Mouse (Mus musculus) thymus, adult 2 months (tissue): ENCODE measurements around the gene Slco2a1. TPM values are rescaled to one million over a fixed set of nuclear protein-coding genes. Genes with fewer than 3 reads are reported as not detected.

Source experiments
- DNase-seq: peaks from one replicate; pipeline ENCODE4 v3.0.0; 2021
- H3K27ac ChIP-seq: fragments of 200-500 bp; 2 replicates; pipeline ENCODE4 v1.5.1; 2012; ENCODE audit warnings: low read length, control low read depth; ENCODE audit not compliant: control insufficient read depth, insufficient read depth
- H3K27me3 ChIP-seq: fragments of 200-500 bp; 2 replicates; pipeline ENCODE4 v1.6.1; 2012; ENCODE audit warnings: mild to moderate bottlenecking, low read length, moderate library complexity, mixed read lengths; ENCODE audit not compliant: control insufficient read depth, insufficient read depth
- H3K36me3 ChIP-seq: fragments of 200-500 bp; 2 replicates; pipeline ENCODE4 v1.6.1; 2012; ENCODE audit warnings: mild to moderate bottlenecking, low read length, moderate library complexity; ENCODE audit not compliant: control insufficient read depth, insufficient read depth
- H3K4me1 ChIP-seq: fragments of 200-500 bp; replicated peaks from 2 replicates; pipeline ENCODE4 v1.6.1; 2012; ENCODE audit warnings: low read length; ENCODE audit not compliant: control insufficient read depth, insufficient read depth
- H3K4me3 ChIP-seq: fragments of 200-500 bp; 2 replicates; pipeline ENCODE4 v1.5.1; 2012; ENCODE audit warnings: mild to moderate bottlenecking, low read length, control low read depth, moderate library complexity; ENCODE audit not compliant: control insufficient read depth, insufficient read depth
- CTCF ChIP-seq: fragments of 200-500 bp; IDR thresholded peaks from 2 replicates; pipeline ENCODE4 v1.5.1; 2012; ENCODE audit warnings: mild to moderate bottlenecking, control low read depth, low read length, moderate library complexity, borderline replicate concordance; ENCODE audit not compliant: control insufficient read depth, poor library complexity, insufficient read depth; ENCODE audit errors: extremely low read depth
- POLR2A ChIP-seq: fragments of 200-500 bp; IDR thresholded peaks from 2 replicates; pipeline ENCODE4 v1.6.1; 2012; ENCODE audit warnings: mild to moderate bottlenecking, low read length, control low read depth, moderate library complexity; ENCODE audit not compliant: control insufficient read depth, poor library complexity, insufficient read depth; ENCODE audit errors: extremely low read depth
- WGBS: fragments of 180-500 bp; shearing (Covaris S2); methylation state at CpG from one replicate; pipeline ENCODE4 v1.1.7; 2018; 5-methylcytosine and 5-hydroxymethylcytosine counted together
- polyA plus RNA-seq: library from polyadenylated mRNA; depleted of rRNA; stranded (reverse); fragments of >200 nt; gene quantifications from 2 replicates; pipeline ENCODE4 v1.2.3, GENCODE M21; 2012

Slco2a1 gene
- polyA plus RNA-seq, 1 experiment: 30.5 TPM

DNA sequence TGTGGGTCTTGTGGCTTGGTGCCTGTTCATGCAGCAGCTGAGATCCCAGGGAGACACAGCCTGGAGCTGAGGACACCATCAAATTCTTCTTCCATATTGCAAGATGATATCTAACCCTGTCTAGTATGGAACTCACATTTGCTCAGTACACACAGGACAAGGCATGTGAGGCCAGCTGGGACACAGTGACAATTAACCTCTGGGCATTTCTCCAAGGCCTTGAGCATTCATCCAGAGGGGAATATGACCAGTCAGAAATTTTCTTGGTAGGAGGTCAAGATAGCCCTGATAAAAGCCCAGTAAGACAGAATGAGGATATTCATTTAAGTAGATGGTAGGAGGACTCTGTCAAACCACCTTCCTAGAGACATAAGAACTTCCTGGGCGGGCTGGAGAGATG, 56.9 kb downstream of the Slco2a1 start:
- Histone ChIP-seq H3K36me3 (no peaks in the 10 kb centered on the region), H3K4me3 (no peak overlapping the region), H3K27me3 (no peaks in the 10 kb centered on the region), H3K4me1 (no peaks in the 10 kb centered on the region), H3K27ac (no peak overlapping the region)
- DNase-seq: no peak
- WGBS: 76% methylated on average over 1 of the region's 1 CpGs
- no peak for TF ChIP-seq CTCF
- no peak for TF ChIP-seq POLR2A

DNA sequence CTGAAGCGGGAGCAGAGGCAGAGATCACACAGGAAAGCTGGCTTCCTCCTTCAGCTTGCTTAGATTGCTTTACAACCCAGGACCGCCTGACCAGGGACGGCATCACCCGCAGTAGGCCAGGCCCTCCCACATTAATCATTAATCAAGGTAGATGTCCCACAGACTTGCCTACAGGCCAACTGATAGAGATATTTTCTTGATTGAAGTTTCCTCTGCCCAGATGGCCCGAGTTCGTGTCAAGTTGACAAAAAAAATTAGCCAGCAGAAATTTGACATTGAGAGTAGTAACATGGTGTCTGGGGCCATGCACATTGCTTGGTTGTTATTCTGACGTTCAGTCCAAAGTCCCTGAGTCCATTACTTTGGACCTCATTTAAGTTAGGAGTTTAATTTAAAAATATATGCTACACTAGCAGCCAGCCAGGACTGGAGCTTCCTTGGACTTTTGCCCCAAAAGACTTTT, 60.6 kb downstream of the Slco2a1 start:
- TF ChIP-seq POLR2A (no peak), CTCF (no peak)
- no peak for DNase-seq
- Histone ChIP-seq H3K36me3 (no peaks in the 10 kb centered on the region), H3K4me3 (no peak overlapping the region), H3K27me3 (no peaks in the 10 kb centered on the region), H3K27ac (no peak overlapping the region), H3K4me1 (no peaks in the 10 kb centered on the region)
- WGBS: 80% methylated on average over 7 of the region's 7 CpGs

DNA sequence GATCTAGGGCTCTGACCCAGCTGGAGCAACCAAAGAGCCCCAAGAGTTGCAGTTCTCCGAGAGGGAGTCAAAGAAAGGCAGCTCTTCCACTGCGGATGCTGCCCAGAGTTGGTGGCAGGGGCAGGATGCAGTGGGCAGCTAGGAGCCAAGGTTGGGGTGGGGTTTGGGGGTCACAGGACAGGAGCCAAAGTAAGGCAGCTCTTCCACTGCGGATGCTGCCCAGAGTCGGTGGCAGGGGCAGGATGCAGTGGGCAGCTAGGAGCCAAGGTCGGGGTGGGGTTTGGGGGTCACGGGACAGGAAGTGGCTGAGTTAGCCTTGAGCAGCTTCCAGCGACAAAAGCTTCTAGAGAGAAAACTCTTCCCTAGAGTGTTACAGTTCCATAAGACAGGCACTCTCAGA, 65.3 kb downstream of the Slco2a1 start:
- Histone ChIP-seq H3K4me1 (no peaks in the 10 kb centered on the region), H3K36me3 (no peaks in the 10 kb centered on the region), H3K27ac (no peak overlapping the region), H3K27me3 (no peaks in the 10 kb centered on the region), H3K4me3 (no peak overlapping the region)
- WGBS: 79% methylated on average over 7 of the region's 7 CpGs
- TF ChIP-seq POLR2A (no peak), CTCF (no peak)
- DNase-seq: no peak

DNA sequence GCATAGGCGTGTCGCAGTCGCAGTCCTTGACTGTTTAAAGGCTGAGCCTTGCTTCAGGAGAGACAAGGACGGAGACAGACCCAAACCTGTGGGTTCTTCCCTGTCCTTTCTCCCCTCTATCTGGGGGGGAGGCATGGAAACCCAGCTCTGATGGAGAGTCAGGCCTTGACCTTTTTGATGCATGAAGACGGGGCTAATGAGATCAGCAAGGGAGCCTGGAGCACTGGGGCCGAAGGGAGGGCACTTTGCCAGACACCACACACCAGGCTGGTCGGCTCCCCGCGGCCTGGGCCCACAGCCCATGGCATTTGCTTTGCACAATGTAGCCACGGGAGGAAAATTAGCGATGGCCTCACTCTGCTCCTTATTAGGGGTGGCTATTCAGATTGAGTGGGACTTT, 66.5 kb downstream of the Slco2a1 start:
- no peaks in the 10 kb centered on the region for H3K36me3 ChIP-seq
- no peak for DNase-seq
- WGBS: 90% methylated on average over 11 of the region's 11 CpGs
- no peaks in the 10 kb centered on the region for H3K27me3 ChIP-seq
- H3K4me3 ChIP-seq: no peak overlapping the region
- H3K4me1 ChIP-seq: no peaks in the 10 kb centered on the region
- TF ChIP-seq POLR2A (no peak), CTCF (no peak)
- no peak overlapping the region for H3K27ac ChIP-seq

DNA sequence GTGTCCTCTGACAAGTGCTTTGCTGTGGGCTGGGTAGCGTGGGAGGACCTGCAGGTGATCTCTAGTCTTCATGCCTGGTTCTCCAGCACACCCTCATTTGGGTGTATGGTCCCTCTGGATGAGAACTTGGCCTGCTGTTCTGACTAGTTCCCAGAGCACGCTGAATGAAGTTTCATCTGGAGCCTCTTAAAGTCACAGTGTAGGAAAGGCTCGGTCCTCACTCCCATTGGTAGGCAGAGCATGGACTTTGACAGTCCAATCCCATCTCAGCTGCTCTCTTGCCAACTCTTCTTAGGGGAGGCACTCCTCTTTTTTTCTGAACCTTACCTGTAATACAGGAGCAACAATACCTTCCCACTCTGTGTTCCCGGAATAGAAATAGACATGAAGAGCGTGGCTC, 67.7 kb downstream of the Slco2a1 start:
- Histone ChIP-seq H3K4me3 (no peak overlapping the region), H3K27me3 (no peaks in the 10 kb centered on the region), H3K36me3 (no peaks in the 10 kb centered on the region), H3K27ac (no peak overlapping the region), H3K4me1 (no peaks in the 10 kb centered on the region)
- DNase-seq: no peak
- TF ChIP-seq CTCF (no peak), POLR2A (no peak)
- WGBS: 93% methylated on average over 5 of the region's 5 CpGs

DNA sequence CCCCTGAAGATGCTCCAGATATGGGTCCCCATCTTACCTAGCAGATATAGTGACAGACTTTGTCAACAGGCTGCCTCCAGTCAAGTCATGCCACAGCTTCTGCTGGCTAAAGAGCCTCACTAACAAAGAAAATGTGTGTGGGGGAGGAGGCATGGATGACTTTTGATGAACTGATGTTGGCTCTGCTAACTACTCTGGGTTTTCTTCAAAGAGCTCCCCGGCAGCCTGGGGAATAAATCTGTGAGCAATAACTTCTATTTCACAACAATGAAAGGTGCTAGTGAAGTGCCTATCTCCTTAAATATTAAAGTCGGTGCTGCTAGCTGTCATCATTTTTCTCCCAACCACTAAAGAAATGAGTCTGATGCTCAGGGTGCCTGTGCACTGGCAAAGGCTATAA, 72.0 kb downstream of the Slco2a1 start:
- Histone ChIP-seq H3K27me3 (no peaks in the 10 kb centered on the region), H3K4me3 (no peak overlapping the region), H3K27ac (no peak overlapping the region), H3K4me1 (no peaks in the 10 kb centered on the region), H3K36me3 (no peaks in the 10 kb centered on the region)
- no peak for DNase-seq
- 87% methylated on average over 2 of the region's 2 CpGs for WGBS
- no peak for TF ChIP-seq POLR2A
- no peak for TF ChIP-seq CTCF

DNA sequence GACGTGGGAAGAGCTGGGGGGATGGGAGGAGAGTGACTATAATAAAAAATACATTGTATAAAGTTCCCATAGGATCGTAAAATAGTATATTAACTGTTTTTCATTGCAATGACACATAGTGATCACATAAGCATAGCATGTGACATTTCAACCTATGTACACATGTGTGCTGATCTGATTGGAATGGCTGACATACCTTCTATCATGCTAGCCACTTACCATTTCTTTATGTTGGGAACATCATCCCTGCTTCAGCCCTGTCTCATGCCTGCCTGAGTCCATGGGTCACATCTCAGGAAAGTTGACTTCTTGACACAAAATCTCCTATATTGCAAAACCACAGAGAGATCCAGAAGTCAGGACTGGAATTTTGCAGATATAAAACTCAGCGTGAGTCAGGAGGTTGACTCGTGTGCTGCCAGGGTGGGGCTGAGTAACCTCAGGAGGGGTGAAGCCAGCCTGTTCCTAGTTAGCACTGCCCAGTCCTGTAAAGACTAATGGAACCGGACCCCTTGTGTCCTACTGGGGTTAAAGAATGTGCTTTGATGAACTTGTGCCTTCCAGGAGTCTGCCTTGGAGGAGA, 73.0 kb downstream of the Slco2a1 start:
- Histone ChIP-seq H3K27ac (no peak overlapping the region), H3K36me3 (no peaks in the 10 kb centered on the region), H3K4me1 (no peaks in the 10 kb centered on the region), H3K27me3 (no peaks in the 10 kb centered on the region), H3K4me3 (no peak overlapping the region)
- 79% methylated on average over 5 of the region's 5 CpGs for WGBS
- TF ChIP-seq POLR2A (no peak), CTCF (no peak)
- DNase-seq: no peak
